Mouse (Mus musculus) liver, adult 2 months (tissue): ENCODE measurements around the gene Pde6c.

Experiments used
- CTCF ChIP-seq: fragments of 200-500 bp; IDR thresholded peaks from 2 replicates; pipeline ENCODE4 v1.5.1; 2011; ENCODE audit warnings: low read depth, low read length, control low read depth
- POLR2A ChIP-seq: fragments of 200-500 bp; IDR thresholded peaks from 2 replicates; pipeline ENCODE4 v1.6.1; 2011; ENCODE audit warnings: low read length, control low read depth; ENCODE audit not compliant: insufficient read depth; ENCODE audit errors: extremely low read depth

GRCm38 (mm10) chr19:38125219-38125610, 7.4 kb upstream of the Pde6c start, which contains the start of gene Rbp4:
- TF ChIP-seq CTCF = no peak
- TF ChIP-seq POLR2A = no peak
